Mouse (Mus musculus) left cerebral cortex, adult 9 months (tissue): ENCODE data around the gene Chd6.

ENCODE experiments used
- DNase-seq, 2 experiments: peaks; one replicate each; pipeline ENCODE4 v3.0.0; 2022; ENCODE audit warnings: low spot score in 2 of 2

The Chd6 gene

GRCm38 (mm10) chr2:161066097-161066759 lies 42.6 kb downstream of the Chd6 start:
- DNase-seq: no peak

DNA sequence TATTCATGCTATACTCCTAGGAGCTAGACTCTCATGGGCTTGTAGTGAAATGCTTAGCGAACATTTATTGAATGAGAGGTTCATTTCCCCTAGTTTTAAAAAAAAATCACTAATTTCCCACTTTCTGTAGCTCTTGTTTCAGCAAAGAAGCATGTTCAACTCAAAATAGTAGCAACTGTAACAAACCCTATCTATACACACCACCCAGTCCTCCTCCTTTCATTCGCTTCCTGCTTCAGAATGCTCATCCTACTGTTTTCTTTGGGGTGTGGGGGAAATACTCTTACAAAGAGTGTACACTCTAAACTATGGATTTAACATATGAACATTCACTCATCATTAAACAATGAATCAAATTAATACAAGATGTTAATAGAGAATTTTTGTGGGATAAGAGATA lies 43.3 kb downstream of the Chd6 start:
- DNase-seq: no peak

DNA sequence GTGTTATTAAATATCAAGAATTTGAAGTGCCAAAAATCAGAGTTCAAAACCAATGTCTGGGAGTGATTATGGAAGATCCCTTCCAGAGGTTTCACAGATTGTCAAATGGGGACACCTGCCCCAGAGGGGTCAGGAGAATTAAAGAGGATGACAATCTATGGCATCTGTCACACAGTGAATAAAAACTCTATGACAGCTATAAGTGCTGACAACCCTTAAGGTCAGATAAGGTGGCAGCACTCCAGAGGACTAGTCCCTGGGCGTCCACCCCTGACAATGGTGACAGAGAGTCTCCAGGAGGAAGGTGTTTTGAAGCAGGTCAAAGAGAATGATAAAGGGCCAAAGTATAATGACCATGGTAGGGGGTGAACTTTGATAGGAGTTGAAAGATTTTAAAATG lies 44.0 kb downstream of the Chd6 start:
- DNase-seq: no peak

- DNase-seq: no peak
Observed at GRCm38 (mm10) chr2:161058841-161059240, 50.0 kb downstream of the Chd6 start.

- no peak for DNase-seq
Observed at GRCm38 (mm10) chr2:161053765-161054164, 55.1 kb downstream of the Chd6 start.

GRCm38 (mm10) chr2:161052175-161052574 lies 56.7 kb downstream of the Chd6 start:
- no peak for DNase-seq

DNA sequence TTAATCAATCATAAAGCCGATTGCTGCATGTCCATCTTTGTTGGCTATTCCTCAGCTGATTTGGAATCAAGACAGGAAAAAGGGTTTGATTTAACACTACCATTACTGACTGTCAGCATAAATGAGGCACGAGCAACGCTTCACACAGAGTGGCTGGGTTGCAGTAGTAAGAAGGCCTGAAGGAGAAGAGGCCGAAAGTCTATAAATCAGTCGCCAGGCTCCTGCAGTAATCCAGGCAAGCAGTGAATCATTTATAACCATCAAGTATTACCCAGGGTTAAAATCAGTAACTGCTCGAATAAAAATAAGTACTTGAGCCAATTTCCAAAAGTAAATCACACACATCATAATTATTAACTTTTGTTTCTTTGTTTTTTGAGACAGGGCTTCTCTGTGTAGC lies 59.4 kb downstream of the Chd6 start:
- no peak for DNase-seq

DNA sequence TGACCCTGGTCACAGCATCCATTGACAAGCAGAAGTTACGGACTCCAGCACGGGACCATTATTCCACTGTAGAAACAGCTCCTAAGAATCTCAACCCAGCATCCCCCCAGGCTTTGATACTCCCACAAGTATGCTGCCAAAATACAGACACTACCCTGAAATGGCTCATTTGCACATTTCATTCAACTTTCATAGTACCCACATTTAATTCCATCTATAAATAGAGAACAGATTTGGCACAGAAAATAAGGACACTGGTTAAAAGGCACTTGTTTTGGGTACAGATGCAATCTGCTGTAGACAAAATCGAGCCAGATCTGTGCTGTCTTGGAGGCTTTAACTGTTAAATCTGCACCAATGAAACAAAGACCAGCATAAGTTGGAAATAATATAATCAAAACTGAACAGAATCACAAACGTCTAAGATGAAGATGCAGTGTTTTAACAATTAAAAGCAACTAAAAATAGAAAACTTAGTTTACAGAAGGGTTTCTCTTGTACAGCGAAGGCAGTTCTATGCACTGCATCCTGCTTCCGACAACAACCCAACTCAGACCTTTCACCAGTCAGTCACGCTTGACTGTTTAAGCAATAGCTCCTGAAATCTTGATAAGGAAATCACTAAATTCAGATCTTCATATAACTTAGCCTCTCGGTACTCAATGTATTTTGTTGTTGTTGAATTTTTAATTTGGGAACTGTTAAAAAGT lies 64.2 kb downstream of the Chd6 start:
- peak; percentile 11 to 20 for DNase-seq

DNA sequence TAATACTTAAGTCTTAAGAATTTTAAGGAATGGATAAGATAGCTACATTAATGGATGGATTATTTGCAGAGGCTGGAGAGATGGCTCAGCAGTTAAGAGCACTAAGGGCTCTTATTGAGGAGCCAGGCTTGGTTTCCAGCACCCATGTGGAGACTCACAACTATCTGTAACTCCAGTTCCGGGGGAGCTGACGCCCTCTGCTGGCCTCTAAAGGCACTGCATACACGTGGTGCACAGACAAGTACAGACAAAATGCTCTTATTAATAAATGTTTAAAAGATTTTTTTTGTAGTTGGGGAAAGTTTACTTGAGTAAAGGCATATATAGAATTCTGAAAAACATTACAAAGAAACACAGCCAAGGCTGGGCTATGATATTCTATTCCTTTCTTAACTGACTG lies 66.0 kb downstream of the Chd6 start:
- DNase-seq: no peak

GRCm38 (mm10) chr2:161040743-161041142 lies 68.1 kb downstream of the Chd6 start:
- no peak for DNase-seq

GRCm38 (mm10) chr2:161037766-161038165 lies 71.1 kb downstream of the Chd6 start:
- DNase-seq: no peak

GRCm38 (mm10) chr2:161033141-161033540 lies 75.7 kb downstream of the Chd6 start:
- DNase-seq: no peak

GRCm38 (mm10) chr2:161032394-161032793 lies 76.5 kb downstream of the Chd6 start:
- DNase-seq: no peak

GRCm38 (mm10) chr2:161024606-161025005 lies 84.3 kb downstream of the Chd6 start:
- DNase-seq: no peak

GRCm38 (mm10) chr2:161017913-161018312 lies 91.0 kb downstream of the Chd6 start:
- DNase-seq: no peak

DNA sequence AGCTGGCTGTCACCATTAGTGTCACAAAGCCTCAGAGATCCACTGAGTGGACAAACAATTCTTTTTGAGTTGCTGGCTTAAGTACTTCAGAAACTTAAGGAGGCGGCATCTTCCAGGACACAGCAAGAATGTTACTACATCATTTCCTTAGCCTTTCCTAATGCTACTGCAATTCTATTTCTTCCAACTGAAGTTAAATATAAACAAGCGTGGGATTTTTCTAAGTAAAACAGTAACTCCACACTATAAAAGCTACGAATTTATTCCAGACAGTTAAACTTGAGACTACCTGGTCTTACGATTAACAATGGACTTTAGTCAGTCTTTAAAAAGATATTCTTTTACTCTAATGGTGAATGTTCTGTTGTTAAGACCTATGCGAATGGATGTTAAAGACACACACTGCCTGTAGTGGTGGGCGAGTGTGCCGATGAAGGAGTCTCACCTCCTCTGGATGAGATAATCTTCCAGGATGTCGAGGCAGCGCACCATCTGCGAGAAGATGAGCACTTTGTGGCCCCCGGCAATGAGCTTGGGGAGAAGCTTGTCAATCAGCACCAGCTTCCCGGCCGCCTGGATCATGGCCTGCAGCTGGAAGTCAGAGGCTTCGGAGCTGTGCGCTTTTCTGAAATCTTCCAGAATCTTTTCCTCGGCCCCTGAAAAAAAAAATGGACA lies 96.2 kb downstream of the Chd6 start:
- peak in 1 of 2 experiments; percentile 38 for DNase-seq

- no peak for DNase-seq
Observed at GRCm38 (mm10) chr2:161004338-161004737, 104.5 kb downstream of the Chd6 start.

DNA sequence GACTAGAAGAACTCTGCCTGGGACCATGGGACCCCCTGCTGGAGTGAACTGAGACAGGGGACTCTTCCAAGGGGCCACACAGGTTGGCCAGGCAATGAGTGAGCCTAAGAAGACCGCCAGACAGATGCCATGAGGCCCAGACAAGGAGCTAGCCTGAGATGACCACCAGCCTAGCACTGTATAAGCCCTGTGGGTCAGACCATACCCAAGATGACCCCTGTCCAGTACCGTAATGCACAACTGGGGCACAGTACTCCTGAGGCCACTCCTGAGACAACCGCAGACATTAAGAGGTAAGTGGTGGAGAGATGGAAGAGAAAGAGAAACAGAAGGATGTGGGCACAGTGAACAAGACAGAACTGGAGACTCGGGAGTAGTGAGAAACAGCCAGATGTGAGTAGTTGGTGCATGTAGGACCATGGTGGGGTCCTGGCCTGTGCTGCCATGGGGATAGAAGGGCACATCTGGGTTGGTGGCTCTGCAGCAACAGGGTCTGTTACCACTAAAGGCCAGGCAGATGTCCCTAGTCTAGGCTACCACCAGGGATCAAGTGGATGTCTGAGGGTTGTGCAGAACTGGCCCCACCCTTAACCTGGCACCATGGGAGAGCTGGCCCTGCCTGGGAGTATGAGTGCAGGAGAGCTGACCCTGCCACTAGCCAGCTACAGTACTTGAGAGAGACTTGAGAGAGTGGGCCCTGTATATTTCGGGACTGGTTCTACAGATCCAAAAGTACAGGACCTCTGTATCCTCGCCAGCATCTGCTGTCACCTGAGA lies 111.7 kb downstream of the Chd6 start:
- DNase-seq: no peak

DNA sequence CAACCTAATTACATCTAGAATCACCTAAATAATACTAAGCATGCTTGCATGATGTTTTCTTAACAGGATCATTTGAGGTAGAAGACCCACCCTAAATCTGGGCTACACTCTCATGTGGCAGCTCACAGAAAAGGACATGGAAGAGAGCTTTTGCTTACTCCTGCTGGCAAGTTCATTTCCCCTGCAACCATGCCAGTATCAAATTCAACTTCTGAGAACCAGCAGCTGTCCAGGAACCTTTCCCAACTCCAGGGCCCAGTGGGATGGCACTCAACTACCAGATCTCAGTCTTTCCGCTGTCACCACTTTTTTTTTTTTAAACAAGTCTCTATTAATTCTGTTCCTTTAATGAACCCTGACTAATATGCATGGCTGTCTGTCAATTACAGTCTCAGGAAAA lies 114.7 kb downstream of the Chd6 start:
- DNase-seq: no peak

DNA sequence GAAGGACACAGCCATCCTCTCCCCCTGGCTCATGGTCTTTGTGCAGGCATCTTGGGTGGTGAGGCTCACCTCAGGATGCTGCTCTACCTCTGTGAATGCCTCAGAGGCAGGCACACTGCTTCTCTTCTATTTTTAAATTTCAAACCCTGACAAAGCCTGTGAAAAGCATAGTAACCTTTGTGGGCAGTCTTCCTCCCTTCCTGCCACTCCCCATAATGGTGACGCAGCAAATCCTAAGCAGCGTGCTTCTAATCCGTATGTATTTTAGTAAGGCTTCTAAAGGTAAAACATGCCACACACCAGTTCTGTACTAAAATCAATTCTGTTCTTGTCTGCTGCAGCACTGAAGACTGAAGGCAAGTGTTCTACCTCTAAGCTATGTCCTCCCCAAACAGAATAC lies 116.4 kb downstream of the Chd6 start:
- no peak for DNase-seq

- DNase-seq: no peak
Observed at GRCm38 (mm10) chr2:160990339-160991070, 118.4 kb downstream of the Chd6 start.

DNA sequence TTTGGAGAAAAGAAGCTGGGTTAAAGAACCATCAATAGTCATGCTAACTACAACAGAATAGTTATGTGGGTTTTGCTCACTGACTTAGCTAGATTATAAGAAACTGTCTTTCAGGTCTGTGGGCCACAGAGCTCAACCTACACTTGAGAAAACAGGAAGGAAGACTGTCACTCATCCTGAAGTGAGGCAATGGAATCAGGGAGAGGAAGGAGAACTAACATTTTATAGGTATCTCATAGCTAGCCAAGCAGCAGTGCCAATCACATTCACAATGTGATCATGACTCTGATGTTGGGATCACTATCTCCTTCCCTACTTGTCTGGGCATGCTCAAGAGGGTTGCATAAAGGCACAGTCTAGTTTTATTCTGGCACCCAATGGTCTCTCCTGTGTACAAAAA lies 121.4 kb downstream of the Chd6 start:
- no peak for DNase-seq
